Mouse (Mus musculus) lung, adult 2 months (tissue): Measurements from ENCODE around the gene Pigp. TPM values are rescaled to one million over a fixed set of nuclear protein-coding genes. Genes with fewer than 3 reads are reported as not detected.

Source experiments
- DNase-seq: peaks from one replicate; pipeline ENCODE4 v3.0.0; 2022
- H3K4me1 ChIP-seq: fragments of 200-500 bp; 2 replicates; pipeline ENCODE4 v1.6.1; 2011; ENCODE audit warnings: low read length; ENCODE audit not compliant: control insufficient read depth, insufficient read depth
- H3K4me3 ChIP-seq: fragments of 200-500 bp; replicated peaks from 2 replicates; pipeline ENCODE3; 2011; ENCODE audit warnings: low read depth, mild to moderate bottlenecking, control low read depth, low read length; ENCODE audit errors: extremely low read depth
- CTCF ChIP-seq: fragments of 200-500 bp; IDR thresholded peaks from 2 replicates; pipeline ENCODE4 v1.5.1; 2011; ENCODE audit warnings: mild to moderate bottlenecking, low read length, control low read depth; ENCODE audit not compliant: insufficient read depth
- POLR2A ChIP-seq: fragments of 200-500 bp; IDR thresholded peaks from 2 replicates; pipeline ENCODE4 v1.6.1; 2011; ENCODE audit warnings: low read depth, mild to moderate bottlenecking, control low read depth, low read length, borderline replicate concordance; ENCODE audit errors: extremely low read depth
- WGBS: fragments of 180-500 bp; shearing (Covaris S2); methylation state at CpG from one replicate; pipeline ENCODE4 v1.1.7; 2018; 5-methylcytosine and 5-hydroxymethylcytosine counted together
- polyA plus RNA-seq: library from polyadenylated mRNA; depleted of rRNA; stranded (reverse); fragments of >200 nt; gene quantifications from 2 replicates; pipeline ENCODE4 v1.2.3, GENCODE M21; 2012

The Pigp gene
- polyA plus RNA-seq, 1 experiment, result 23.8 TPM

GRCm38 (mm10) chr16:94363814-94364213 lies 7.8 kb downstream of the Pigp start:
- Histone ChIP-seq H3K4me1 (peaks cover 2% of the 10 kb centered on the region; the same call in 1 of the 2 replicates), H3K4me3 (no peak overlapping the region)
- DNase-seq, result no peak
- WGBS, result 88% methylated on average over 4 of the region's 4 CpGs
- TF ChIP-seq POLR2A, result no peak
- TF ChIP-seq CTCF, result no peak

GRCm38 (mm10) chr16:94362174-94362873 lies 9.3 kb downstream of the Pigp start:
- no peak for DNase-seq
- H3K4me1 ChIP-seq, result no peaks in the 10 kb centered on the region
- TF ChIP-seq POLR2A, result no peak
- TF ChIP-seq CTCF, result no peak
- no peak overlapping the region for H3K4me3 ChIP-seq
- 46% methylated on average over 10 of the region's 10 CpGs for WGBS

GRCm38 (mm10) chr16:94360578-94361350 lies 10.9 kb downstream of the Pigp start:
- Histone ChIP-seq H3K4me1 (no peaks in the 10 kb centered on the region), H3K4me3 (no peak overlapping the region)
- TF ChIP-seq CTCF (no peak), POLR2A (no peak)
- no peak for DNase-seq
- WGBS, result 80% methylated on average over 13 of the region's 13 CpGs

DNA sequence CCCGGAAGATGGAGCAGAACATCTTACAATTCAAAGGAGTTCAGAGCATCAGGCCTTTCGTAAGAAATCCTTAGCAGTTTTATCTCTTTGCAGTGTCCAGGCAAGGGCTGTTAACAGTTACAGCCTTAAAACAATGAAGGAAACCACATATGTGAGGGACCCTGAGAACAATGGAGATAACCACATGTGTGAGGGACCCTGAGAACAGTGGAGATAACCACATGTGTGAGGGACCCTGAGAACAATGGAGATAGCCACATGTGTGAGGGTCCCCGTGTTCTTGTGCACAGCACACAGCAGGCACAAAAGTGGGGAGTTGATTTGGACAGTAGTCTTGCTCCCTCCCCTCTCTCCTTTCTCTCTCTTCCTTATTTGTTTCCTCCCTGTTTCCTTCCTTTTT lies 13.6 kb downstream of the Pigp start:
- Histone ChIP-seq H3K4me3 (no peak overlapping the region), H3K4me1 (no peaks in the 10 kb centered on the region)
- no peak for DNase-seq
- 68% methylated on average over 3 of the region's 3 CpGs for WGBS
- TF ChIP-seq CTCF (no peak), POLR2A (no peak)

- no peak for TF ChIP-seq CTCF
- no peak for TF ChIP-seq POLR2A
- Histone ChIP-seq H3K4me1 (no peaks in the 10 kb centered on the region), H3K4me3 (no peak overlapping the region)
- DNase-seq, result no peak
- WGBS, result 51% methylated on average over 11 of the region's 11 CpGs
Observed at GRCm38 (mm10) chr16:94356776-94357494, 14.7 kb downstream of the Pigp start.

- WGBS, result 34% methylated on average over 7 of the region's 7 CpGs
- DNase-seq, result no peak
- no peaks in the 10 kb centered on the region for H3K4me1 ChIP-seq
- TF ChIP-seq CTCF, result no peak
- no peak overlapping the region for H3K4me3 ChIP-seq
Observed at GRCm38 (mm10) chr16:94356046-94356445, 15.6 kb downstream of the Pigp start.

GRCm38 (mm10) chr16:94354450-94354849 lies 17.2 kb downstream of the Pigp start:
- 11% methylated on average over 9 of the region's 9 CpGs for WGBS
- no peaks in the 10 kb centered on the region for H3K4me1 ChIP-seq
- TF ChIP-seq CTCF (no peak), POLR2A (no peak)
- no peak overlapping the region for H3K4me3 ChIP-seq
- no peak for DNase-seq

DNA sequence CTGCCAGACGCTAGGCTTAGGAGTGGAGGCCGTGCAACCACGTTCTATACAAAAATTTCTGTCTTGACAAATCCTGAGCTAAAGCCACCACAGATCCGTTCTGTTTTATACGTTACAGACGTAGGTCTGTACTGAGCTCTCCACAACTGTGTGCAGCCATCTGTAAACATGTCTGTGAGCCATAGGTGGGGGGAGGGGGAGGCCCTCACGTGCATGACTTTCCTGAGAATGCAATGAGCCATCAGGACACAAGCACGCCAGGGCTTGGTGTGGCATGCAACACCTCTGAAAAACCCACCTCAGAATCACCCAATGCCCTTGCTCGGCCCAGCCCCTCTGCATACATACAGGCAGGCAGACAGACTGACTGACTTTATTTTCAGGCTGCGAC lies 21.4 kb downstream of the Pigp start:
- no peak for TF ChIP-seq CTCF
- TF ChIP-seq POLR2A, result no peak
- WGBS, result 75% methylated on average over 10 of the region's 10 CpGs
- Histone ChIP-seq H3K4me1 (no peaks in the 10 kb centered on the region), H3K4me3 (no peak overlapping the region)
- no peak for DNase-seq

GRCm38 (mm10) chr16:94349588-94350286 lies 21.9 kb downstream of the Pigp start:
- 60% methylated on average over 11 of the region's 11 CpGs for WGBS
- no peak for TF ChIP-seq POLR2A
- TF ChIP-seq CTCF, result no peak
- no peak for DNase-seq
- H3K4me3 ChIP-seq, result no peak overlapping the region
- H3K4me1 ChIP-seq, result no peaks in the 10 kb centered on the region
